Mouse (Mus musculus): ENCODE data around the gene Ccdc163. TPM values are rescaled to one million over a fixed set of nuclear protein-coding genes. Genes with fewer than 3 reads are reported as not detected.
A peak's percentile ranks its signal among the peaks of the same experiment; 100 is the strongest.

The Ccdc163 gene
- polyA plus RNA-seq, 1 experiment from 2014 or later = 36.4 TPM

DNA sequence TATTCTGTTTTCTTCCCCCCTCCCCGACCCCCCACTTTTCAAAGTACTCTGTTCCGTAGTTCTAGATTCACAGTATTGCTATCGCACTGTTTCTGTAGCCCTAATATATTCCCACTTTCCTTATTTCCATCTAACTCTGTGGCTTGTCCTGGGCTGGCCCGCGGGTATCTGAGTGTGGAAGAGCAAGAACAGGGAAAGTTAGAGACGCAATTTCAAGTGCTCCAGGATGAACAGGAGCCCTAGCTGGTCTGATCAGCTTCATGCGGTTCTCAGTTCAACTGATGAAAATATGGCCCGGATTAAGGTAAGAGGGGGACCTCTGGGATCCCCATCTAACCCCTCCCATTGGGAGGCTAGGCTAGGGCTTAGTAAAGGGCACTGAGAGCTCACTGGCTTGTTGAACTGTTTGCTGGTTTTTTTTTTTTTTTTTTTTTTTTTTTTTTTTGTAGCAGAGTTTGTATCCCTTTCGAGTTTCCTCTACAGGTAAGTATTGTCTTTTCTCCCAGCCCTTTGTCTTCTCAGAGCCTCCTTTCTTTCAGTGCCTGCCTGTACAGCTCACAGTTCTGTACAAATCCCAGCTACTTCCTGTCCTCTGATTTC is 582 bp downstream of the Ccdc163 start:
- Histone ChIP-seq H3K4me2 (ENCODE audit: low read depth, severe bottlenecking) (peak overlapping the region; percentile 65), H3K36me3 (ENCODE audit: control insufficient read depth, insufficient read depth, low read length) (no peaks in the 10 kb centered on the region; the same call in 1 of the 2 replicates), H3K27me3 (ENCODE audit: control insufficient read depth, insufficient read depth, low read length) (no peaks in the 10 kb centered on the region), H3K27ac (replicated peaks; ENCODE audit: low read depth, low read length) (no peak overlapping the region), H3K4me3 (ENCODE audit: low read depth, low read length) (peak overlapping the region; percentile 37), H3K9ac (ENCODE audit: low read length) (peak overlapping the region; percentile 58; the same call in 1 of the 2 replicates), H3K9me3 (ENCODE audit: control insufficient read depth, low read length) (no peaks in the 10 kb centered on the region), H3K4me1 (ENCODE audit: control insufficient read depth, insufficient read depth, low read length) (peaks cover 4% of the 10 kb centered on the region; the same call in 1 of the 2 replicates)
- WGBS = 4% methylated on average over 9 of the region's 9 CpGs
- DNase-seq (ENCODE audit: low spot score) (peak; percentile 27), ATAC-seq (ENCODE audit: insufficient number of reproducible peaks, low FRiP score, low TSS enrichment, low read depth) (peak; percentile 11; the same call in 1 of the 2 replicates)

DNA sequence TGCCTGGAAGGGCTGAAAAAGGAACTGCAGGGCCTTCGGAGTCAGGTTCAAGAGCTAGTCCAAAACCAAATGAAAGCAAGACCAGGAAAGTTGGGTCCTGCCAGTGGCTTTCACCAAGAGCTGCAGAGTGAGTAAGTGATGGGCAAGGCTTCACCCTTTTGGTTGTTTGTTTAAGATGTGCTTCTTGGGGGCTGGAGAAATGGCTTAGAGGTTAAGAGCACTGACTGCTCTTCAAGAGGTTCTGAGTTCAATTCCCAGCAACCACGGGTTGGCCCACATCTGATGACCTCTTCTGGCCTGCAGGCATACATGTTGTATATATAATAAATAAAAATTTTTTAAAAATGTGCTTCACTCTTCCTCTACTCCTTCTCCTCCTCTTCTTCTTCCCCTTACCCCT is 1.8 kb downstream of the Ccdc163 start:
- Histone ChIP-seq H3K27ac (replicated peaks; ENCODE audit: low read depth, low read length) (no peak overlapping the region), H3K4me2 (ENCODE audit: low read depth, severe bottlenecking) (no peak overlapping the region), H3K9me3 (ENCODE audit: control insufficient read depth, low read length) (no peaks in the 10 kb centered on the region), H3K9ac (ENCODE audit: low read length) (no peak overlapping the region), H3K27me3 (ENCODE audit: control insufficient read depth, insufficient read depth, low read length) (no peaks in the 10 kb centered on the region), H3K4me1 (ENCODE audit: control insufficient read depth, insufficient read depth, low read length) (peaks cover 4% of the 10 kb centered on the region; the same call in 1 of the 2 replicates), H3K4me3 (ENCODE audit: low read depth, low read length) (no peak overlapping the region), H3K36me3 (ENCODE audit: control insufficient read depth, insufficient read depth, low read length) (no peaks in the 10 kb centered on the region)
- DNase-seq (ENCODE audit: low spot score) = no peak
- ATAC-seq (ENCODE audit: insufficient number of reproducible peaks, low FRiP score, low TSS enrichment, low read depth) = no peak
- 92% methylated on average over 2 of the region's 2 CpGs for WGBS

DNA sequence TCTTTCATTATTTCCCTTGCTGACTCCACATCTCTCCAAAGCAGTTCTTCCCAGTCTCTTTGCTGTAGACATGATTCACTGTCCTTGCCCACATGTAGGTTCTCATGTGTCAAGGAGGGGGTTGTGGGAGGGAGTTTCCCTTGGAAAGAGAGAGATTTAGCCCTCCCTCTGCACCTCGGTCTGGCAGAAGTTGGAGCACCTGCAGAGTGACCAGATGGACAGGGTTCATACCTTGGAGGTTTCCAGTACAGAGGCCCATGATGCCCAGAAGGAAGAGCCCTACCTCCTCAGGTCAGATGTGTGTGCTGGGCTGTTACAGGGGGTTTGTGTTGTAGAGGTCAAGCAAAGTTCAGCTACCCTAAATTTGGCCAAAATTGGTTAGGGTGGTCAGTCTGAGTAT is 4.2 kb downstream of the Ccdc163 start:
- H3K27me3 ChIP-seq (ENCODE audit: control insufficient read depth, insufficient read depth, low read length) = no peaks in the 10 kb centered on the region
- DNase-seq (ENCODE audit: low spot score) = no peak
- H3K9me3 ChIP-seq (ENCODE audit: control insufficient read depth, low read length) = no peaks in the 10 kb centered on the region
- WGBS = 78% methylated on average over 1 of the region's 1 CpGs
- peaks cover 2% of the 10 kb centered on the region; the same call in 1 of the 2 replicates for H3K36me3 ChIP-seq (ENCODE audit: control insufficient read depth, insufficient read depth, low read length)
- no peak overlapping the region for H3K27ac ChIP-seq (replicated peaks; ENCODE audit: low read depth, low read length)
- H3K4me3 ChIP-seq (ENCODE audit: low read depth, low read length) = no peak overlapping the region
- peaks cover 4% of the 10 kb centered on the region; the same call in 1 of the 2 replicates for H3K4me1 ChIP-seq (ENCODE audit: control insufficient read depth, insufficient read depth, low read length)
- no peak overlapping the region for H3K4me2 ChIP-seq (ENCODE audit: low read depth, severe bottlenecking)
- no peak overlapping the region for H3K9ac ChIP-seq (ENCODE audit: low read length)
- no peak for ATAC-seq (ENCODE audit: insufficient number of reproducible peaks, low FRiP score, low TSS enrichment, low read depth)

DNA sequence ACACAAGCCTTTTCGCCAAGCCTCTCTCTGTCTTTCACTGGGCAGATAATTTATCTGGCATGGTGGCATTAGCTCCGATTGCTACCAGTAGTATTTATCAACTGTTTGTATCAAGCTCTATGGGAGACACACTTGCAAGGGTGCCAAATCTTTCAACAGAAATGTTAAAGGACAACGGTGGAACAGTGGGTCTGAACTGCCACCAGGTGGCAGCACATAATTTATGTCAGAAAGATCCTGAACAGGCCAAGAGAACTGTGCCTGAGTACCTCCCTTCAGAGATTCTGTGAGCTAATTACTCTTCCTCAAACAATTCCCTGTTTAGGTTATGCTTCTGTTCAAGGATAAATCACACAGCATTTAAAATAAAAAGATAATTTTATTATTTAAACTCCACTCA is 11.1 kb downstream of the Ccdc163 start:
- Histone ChIP-seq H3K4me1 (ENCODE audit: control insufficient read depth, insufficient read depth, low read length) (no peaks in the 10 kb centered on the region), H3K9ac (ENCODE audit: low read length) (no peak overlapping the region), H3K4me2 (ENCODE audit: low read depth, severe bottlenecking) (no peak overlapping the region), H3K4me3 (ENCODE audit: low read depth, low read length) (no peak overlapping the region), H3K27ac (replicated peaks; ENCODE audit: low read depth, low read length) (no peak overlapping the region), H3K9me3 (ENCODE audit: control insufficient read depth, low read length) (no peaks in the 10 kb centered on the region), H3K27me3 (ENCODE audit: control insufficient read depth, insufficient read depth, low read length) (no peaks in the 10 kb centered on the region), H3K36me3 (ENCODE audit: control insufficient read depth, insufficient read depth, low read length) (peaks cover 2% of the 10 kb centered on the region; the same call in 1 of the 2 replicates)
- ATAC-seq (ENCODE audit: insufficient number of reproducible peaks, low FRiP score, low TSS enrichment, low read depth) = no peak
- DNase-seq (ENCODE audit: low spot score) = peak; percentile 61
- 17% methylated on average over 3 of the region's 3 CpGs for WGBS

DNA sequence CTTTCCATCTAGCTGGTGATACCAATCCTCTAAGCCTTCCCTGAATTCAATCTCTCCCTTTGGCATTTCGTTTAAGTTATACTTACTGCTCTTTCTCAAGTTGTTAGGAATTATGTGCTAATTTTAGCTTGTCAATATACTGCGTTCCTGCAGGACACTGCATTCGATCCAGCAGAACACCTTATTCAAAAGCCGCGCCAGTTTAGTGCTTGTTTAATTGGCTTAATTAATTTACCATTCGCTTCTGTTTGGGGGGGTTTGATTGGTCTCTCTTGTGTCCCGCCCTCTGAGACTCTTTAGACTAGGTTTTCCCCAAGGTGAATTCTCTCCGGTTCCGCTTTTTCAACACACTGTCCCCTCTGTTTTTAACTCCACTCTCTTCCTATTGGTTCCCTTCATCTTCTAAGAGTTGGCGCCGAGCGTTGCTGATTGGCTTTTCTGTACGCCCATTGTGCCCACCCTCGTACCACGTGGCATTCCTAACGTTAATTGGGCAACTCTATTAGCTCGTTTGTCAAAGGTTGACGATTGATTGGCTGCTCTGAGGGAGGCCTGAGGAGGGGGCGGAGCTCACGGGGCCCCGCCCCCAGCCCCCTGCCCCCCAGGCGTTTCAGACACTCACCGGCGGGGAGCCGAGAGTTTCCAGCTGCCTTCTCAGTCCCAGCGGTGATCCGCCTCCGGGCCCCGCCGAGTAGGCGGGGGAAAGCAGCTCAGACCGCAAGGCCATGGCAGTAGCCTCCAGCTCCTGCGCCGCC is 12.2 kb downstream of the Ccdc163 start, which contains the start of gene Tesk2:
Gene Tesk2 (plus strand): TSS at position 606 of the 755 bp plus-strand sequence.
- ATAC-seq (ENCODE audit: insufficient number of reproducible peaks, low FRiP score, low TSS enrichment, low read depth) = peak; percentile 96
- DNase-seq (ENCODE audit: low spot score) = peak; percentile 94
- Histone ChIP-seq H3K4me1 (ENCODE audit: control insufficient read depth, insufficient read depth, low read length) (no peaks in the 10 kb centered on the region), H3K27ac (replicated peaks; ENCODE audit: low read depth, low read length) (peak within 1 kb of the TSS; percentile 80), H3K36me3 (ENCODE audit: control insufficient read depth, insufficient read depth, low read length) (peaks cover 2% of the 10 kb centered on the region; the same call in 1 of the 2 replicates), H3K4me2 (ENCODE audit: low read depth, severe bottlenecking) (peak within 1 kb of the TSS; percentile 76), H3K4me3 (ENCODE audit: low read depth, low read length) (peak within 1 kb of the TSS; percentile 76), H3K9me3 (ENCODE audit: control insufficient read depth, low read length) (no peaks in the 10 kb centered on the region), H3K27me3 (ENCODE audit: control insufficient read depth, insufficient read depth, low read length) (no peaks in the 10 kb centered on the region), H3K9ac (ENCODE audit: low read length) (peak within 1 kb of the TSS; percentile 81)
- WGBS = under 1% methylated on average over 32 of the region's 34 CpGs

DNA sequence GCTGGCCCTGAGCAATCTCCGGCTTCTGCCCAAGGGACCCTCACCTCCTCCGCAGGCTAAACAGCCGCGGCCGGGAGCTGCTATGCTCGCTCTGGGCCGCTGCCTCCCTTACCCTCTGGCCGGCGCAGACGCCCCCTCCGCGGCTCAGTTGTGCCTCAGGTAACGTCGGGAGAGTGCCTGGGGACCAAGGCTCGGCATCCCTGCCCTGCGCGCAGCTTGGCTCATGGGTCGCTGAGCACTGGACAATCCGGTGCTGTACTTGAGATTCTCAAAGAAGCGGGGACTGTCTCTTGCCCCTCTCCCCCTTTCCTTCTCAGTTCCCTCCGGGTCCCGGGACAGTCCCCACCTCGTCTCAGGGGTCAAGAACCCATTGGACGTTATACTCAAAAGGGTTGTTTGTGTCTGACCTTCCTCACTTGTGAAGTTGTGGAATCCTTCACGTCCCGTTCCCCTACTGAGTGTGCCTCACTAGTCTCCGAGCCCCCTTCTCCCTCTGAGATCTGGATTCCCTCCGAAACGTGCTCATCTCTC is 12.9 kb downstream of the Ccdc163 start:
- WGBS = under 1% methylated on average over 29 of the region's 29 CpGs
- H3K4me3 ChIP-seq (ENCODE audit: low read depth, low read length) = peak overlapping the region; percentile 76

DNA sequence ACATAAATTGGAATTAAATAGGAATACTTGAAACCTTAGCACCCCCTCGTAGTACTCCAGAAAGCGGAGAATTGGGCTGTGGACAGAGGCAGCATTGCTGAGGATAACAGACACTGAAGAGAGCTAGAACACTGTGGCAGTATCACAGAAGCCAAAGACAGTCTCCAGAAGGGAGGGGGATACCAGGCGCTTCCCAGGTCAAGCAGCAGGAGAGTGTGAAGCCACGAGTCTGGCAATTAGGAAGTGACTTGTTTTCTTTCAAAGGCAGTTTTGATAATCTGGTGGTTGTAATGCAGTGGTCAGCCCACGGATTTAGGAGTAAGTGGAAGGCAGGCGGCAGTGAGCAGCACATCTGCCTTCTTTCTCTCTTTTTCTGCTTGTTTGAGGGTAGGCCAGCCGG is 13.9 kb downstream of the Ccdc163 start:
- Histone ChIP-seq H3K27me3 (ENCODE audit: control insufficient read depth, insufficient read depth, low read length) (no peaks in the 10 kb centered on the region), H3K36me3 (ENCODE audit: control insufficient read depth, insufficient read depth, low read length) (no peaks in the 10 kb centered on the region), H3K9ac (ENCODE audit: low read length) (no peak overlapping the region), H3K4me1 (ENCODE audit: control insufficient read depth, insufficient read depth, low read length) (no peaks in the 10 kb centered on the region), H3K27ac (replicated peaks; ENCODE audit: low read depth, low read length) (no peak overlapping the region), H3K4me3 (ENCODE audit: low read depth, low read length) (no peak overlapping the region), H3K4me2 (ENCODE audit: low read depth, severe bottlenecking) (peak overlapping the region; percentile 76; the same call in 1 of the 2 replicates), H3K9me3 (ENCODE audit: control insufficient read depth, low read length) (no peaks in the 10 kb centered on the region)
- WGBS = 29% methylated on average over 7 of the region's 7 CpGs
- peak; percentile 24 for DNase-seq (ENCODE audit: low spot score)
- no peak for ATAC-seq (ENCODE audit: insufficient number of reproducible peaks, low FRiP score, low TSS enrichment, low read depth)

More for the DNA sequence above, 12.9 kb downstream of the Ccdc163 start:
- ATAC-seq (ENCODE audit: insufficient number of reproducible peaks, low FRiP score, low TSS enrichment, low read depth) (no peak), DNase-seq (ENCODE audit: low spot score) (no peak)
- Histone ChIP-seq H3K27ac (replicated peaks; ENCODE audit: low read depth, low read length) (peak overlapping the region; percentile 80), H3K9ac (ENCODE audit: low read length) (peak overlapping the region; percentile 81), H3K27me3 (ENCODE audit: control insufficient read depth, insufficient read depth, low read length) (no peaks in the 10 kb centered on the region), H3K9me3 (ENCODE audit: control insufficient read depth, low read length) (no peaks in the 10 kb centered on the region), H3K36me3 (ENCODE audit: control insufficient read depth, insufficient read depth, low read length) (peaks cover under 1% of the 10 kb centered on the region; the same call in 1 of the 2 replicates), H3K4me1 (ENCODE audit: control insufficient read depth, insufficient read depth, low read length) (no peaks in the 10 kb centered on the region), H3K4me2 (ENCODE audit: low read depth, severe bottlenecking) (peak overlapping the region; percentile 76)

DNA sequence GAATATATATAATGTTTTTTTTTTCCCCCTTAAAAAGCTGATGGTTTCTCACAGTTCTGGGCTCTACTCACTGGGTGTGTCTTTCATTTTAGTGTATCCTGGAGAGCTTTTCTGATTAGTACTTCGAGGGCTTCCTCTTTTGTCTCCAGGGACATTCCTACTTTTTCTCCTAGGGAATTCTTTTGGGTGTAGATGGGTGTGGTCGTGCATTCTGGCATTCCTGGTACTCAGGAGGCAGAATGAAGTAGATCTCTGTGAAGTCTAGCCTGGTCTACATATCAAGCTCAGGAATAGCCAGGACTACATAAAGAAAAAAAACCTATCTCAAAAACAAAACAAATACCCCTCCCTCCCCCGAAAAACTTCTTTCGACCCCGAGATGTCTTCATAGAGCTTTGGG is 17.1 kb downstream of the Ccdc163 start:
- no peaks in the 10 kb centered on the region for H3K27me3 ChIP-seq (ENCODE audit: control insufficient read depth, insufficient read depth, low read length)
- ATAC-seq (ENCODE audit: insufficient number of reproducible peaks, low FRiP score, low TSS enrichment, low read depth) = no peak
- WGBS = 84% methylated on average over 5 of the region's 5 CpGs

More for the DNA sequence above, 17.1 kb downstream of the Ccdc163 start:
- Histone ChIP-seq H3K4me1 (ENCODE audit: control insufficient read depth, insufficient read depth, low read length) (no peaks in the 10 kb centered on the region), H3K36me3 (ENCODE audit: control insufficient read depth, insufficient read depth, low read length) (no peaks in the 10 kb centered on the region), H3K4me2 (ENCODE audit: low read depth, severe bottlenecking) (no peak overlapping the region), H3K9ac (ENCODE audit: low read length) (no peak overlapping the region), H3K9me3 (ENCODE audit: control insufficient read depth, low read length) (no peaks in the 10 kb centered on the region), H3K4me3 (ENCODE audit: low read depth, low read length) (no peak overlapping the region), H3K27ac (replicated peaks; ENCODE audit: low read depth, low read length) (no peak overlapping the region)
- no peak for DNase-seq (ENCODE audit: low spot score)
